Mouse (Mus musculus): Measurements from ENCODE around the gene Zbtb7a.

Zbtb7a gene

GRCm38 (mm10) chr10:81191342-81191982 lies 56.4 kb downstream of the Zbtb7a start:
- no peak for DNase-seq (ENCODE audit: low spot score)

DNA sequence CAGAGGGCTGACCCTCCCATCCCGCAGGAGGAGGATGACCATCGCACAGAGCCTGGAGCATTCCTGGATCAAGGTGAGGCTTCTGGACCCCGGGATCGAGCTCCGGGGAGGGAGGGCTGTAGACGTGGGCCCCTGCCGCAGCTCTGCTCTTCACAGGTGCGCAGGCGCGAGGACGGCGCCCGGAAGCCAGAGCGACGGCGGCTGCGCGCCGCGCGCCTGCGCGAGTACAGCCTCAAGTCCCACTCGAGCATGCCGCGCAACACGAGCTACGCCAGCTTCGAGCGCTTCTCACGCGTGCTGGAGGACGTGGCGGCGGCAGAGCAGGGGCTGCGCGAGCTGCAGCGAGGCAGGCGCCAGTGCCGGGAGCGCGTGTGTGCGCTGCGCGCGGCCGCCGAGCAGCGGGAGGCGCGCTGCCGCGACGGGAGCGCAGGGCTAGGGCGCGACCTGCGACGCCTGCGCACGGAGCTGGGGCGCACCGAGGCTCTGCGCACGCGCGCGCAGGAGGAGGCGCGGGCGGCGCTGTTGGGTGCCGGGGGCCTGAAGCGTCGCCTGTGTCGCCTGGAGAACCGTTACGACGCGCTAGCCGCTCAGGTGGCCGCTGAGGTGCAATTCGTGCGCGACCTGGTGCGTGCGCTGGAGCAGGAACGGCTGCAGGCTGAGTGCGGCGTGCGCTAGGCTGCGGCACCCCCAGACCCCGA lies 57.4 kb downstream of the Zbtb7a start:
- peak; percentile 89 for DNase-seq (ENCODE audit: low spot score)

DNA sequence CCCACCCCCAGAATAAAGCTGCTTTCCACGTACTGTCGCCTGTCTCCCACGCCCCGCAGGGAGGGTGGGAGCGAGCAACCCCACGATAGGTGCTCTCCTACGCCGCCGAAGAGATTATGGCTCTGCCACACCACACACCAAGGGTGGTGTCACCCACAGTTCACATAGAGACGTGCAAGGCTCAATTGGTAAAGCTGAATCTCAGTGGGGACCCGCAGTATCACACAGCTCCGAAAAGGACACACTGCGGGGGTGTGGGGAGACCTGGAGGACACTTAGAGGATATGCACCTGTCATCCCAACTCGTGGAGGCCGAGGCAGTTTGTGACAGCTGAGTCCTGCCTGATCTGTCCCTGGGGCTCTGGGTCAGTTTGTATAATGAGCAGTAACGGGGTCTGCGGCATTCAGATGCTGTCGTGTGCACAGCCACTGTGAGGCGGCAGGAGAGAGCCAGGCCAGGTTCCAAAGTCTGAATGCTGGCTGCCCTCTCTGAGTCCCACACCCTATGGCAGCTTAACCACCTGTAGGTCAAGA lies 58.0 kb downstream of the Zbtb7a start:
- DNase-seq (ENCODE audit: low spot score) = no peak

- DNase-seq (ENCODE audit: low spot score) = peak; percentile 76
These were observed 59.2 kb downstream of the Zbtb7a start for GRCm38 (mm10) chr10:81193991-81194774.

DNA sequence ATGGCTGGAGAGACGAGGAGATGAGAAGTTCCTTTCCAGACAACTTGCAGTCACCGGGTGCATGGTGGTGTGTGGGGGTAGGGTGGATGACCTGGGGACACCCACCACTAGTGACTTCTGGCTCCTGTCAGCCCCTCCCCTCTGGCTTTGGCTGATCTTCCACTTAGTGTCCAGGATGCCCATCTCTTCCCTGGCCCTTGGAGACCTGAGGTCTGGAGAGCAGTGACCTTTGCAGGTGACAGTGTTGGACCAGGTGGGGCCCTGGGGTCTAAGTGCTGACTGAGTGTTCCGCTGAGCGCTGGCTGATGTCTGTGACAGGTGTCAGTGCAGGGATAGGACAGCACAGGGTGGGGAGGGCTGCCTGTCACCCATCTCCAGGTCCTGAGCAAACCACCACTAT lies 60.3 kb downstream of the Zbtb7a start:
- DNase-seq (ENCODE audit: low spot score) = no peak

- DNase-seq (ENCODE audit: low spot score) = no peak
These were observed 61.5 kb downstream of the Zbtb7a start for GRCm38 (mm10) chr10:81196470-81197065.

DNA sequence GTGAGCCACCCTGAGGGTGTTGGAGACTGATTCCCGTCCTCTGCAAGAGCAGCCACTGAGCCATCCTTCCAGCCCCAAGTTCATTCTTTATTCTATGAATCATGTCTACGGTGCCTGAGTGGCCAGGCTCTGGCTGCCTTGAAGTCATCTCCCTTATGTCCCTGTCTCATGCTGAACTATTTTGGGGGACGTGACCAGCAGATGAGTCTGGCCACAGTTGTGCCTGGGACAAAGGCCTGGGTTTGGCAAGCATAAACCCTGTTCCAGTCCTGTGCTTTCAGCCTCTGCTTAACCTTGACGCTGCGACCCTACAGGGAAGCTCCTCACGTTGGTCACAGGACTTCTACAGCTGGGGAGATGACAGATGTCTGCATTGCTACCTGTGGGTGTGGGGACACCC lies 62.3 kb downstream of the Zbtb7a start:
- DNase-seq (ENCODE audit: low spot score) = no peak

GRCm38 (mm10) chr10:81198230-81198629 lies 63.2 kb downstream of the Zbtb7a start:
- DNase-seq (ENCODE audit: low spot score) = peak; percentile 66

DNA sequence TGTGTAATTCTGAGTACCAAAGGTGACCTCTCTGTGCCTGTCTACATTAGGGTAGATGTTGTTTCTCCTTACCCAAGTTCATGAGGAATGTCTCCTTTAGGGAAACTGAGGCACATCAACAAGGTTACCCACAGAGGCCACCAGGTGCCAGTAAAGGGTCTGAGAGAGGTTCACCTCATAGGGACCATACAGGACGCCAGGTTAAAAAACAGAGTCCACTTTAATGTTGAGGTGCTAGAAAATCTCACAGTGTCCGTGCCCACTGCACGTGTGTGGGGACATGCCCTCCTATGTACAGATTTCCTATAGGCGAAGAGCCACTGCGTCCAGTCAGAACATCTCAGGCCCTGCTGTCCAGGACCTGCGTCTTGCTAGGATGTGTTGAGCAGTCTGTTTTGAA lies 64.0 kb downstream of the Zbtb7a start:
- DNase-seq (ENCODE audit: low spot score) = no peak

DNA sequence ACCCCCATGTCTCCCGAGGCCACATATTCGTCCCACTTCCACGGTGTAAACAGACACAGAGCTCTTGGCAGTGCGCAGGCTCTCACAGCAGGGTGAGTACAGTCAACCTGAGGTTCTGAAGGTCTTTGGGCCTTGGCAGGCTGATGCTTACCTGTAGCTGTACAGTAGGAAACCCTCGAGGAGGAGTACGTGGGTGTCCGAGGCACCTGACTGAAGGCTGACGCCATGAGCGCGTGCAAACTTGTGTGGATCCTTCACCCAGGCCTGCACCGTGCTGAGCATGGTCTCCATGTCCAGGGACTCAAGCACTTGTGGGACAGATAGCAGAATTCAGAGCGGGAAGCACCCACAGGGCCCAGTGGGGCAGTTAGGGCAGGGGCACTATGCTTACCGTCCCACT lies 65.1 kb downstream of the Zbtb7a start:
- DNase-seq (ENCODE audit: low spot score) = no peak

GRCm38 (mm10) chr10:81200605-81201287 lies 65.7 kb downstream of the Zbtb7a start:
- DNase-seq (ENCODE audit: low spot score) = no peak

GRCm38 (mm10) chr10:81201807-81202758 lies 67.1 kb downstream of the Zbtb7a start, which contains the start of gene Nmrk2:
Gene Nmrk2, minus strand, starts transcription at chr10:81202051.
- no peak for DNase-seq (ENCODE audit: low spot score)
